Mouse (Mus musculus): ENCODE measurements around the gene Gna12.

GRCm38 (mm10) chr5:140764921-140765613 lies 65.2 kb downstream of the Gna12 start:
- TF ChIP-seq CTCF (conservative IDR thresholded peaks at IDR 0.05; ENCODE audit: low read length) = no peak
- TF ChIP-seq NANOG (IDR thresholded peaks at IDR 0.05; ENCODE audit: borderline replicate concordance, low read length) = no peak
- TF ChIP-seq POU5F1 (IDR thresholded peaks at IDR 0.05; ENCODE audit: borderline replicate concordance, low read length) = no peak
